Mouse (Mus musculus): ENCODE data around the gene Dnajb14.

- TF ChIP-seq CTCF (IDR thresholded peaks at IDR 0.05; ENCODE audit: extremely low read depth, insufficient read depth, insufficient read length, insufficient replicate concordance): no peak
- TF ChIP-seq POLR2A (IDR thresholded peaks at IDR 0.05; ENCODE audit: low read depth, low read length): no peak
Measured at GRCm38 (mm10) chr3:137936541-137936940, 69.1 kb downstream of the Dnajb14 start.
